Mouse (Mus musculus): Measurements from ENCODE around the gene Dcaf15.

GRCm38 (mm10) chr8:84096061-84096460 is 8.5 kb downstream of the Dcaf15 start:
- TF ChIP-seq GATA1 (IDR thresholded peaks at IDR 0.05; ENCODE audit: borderline replicate concordance, low read length) (no peak), FLI1 (IDR thresholded peaks at IDR 0.05; ENCODE audit: low read length) (no peak)
